Mouse (Mus musculus): ENCODE data around the gene Csf2rb. TPM values are rescaled to one million over a fixed set of nuclear protein-coding genes. Genes with fewer than 3 reads are reported as not detected.

Gene Csf2rb
- polyA plus RNA-seq, 1 experiment = 0.27 TPM

DNA sequence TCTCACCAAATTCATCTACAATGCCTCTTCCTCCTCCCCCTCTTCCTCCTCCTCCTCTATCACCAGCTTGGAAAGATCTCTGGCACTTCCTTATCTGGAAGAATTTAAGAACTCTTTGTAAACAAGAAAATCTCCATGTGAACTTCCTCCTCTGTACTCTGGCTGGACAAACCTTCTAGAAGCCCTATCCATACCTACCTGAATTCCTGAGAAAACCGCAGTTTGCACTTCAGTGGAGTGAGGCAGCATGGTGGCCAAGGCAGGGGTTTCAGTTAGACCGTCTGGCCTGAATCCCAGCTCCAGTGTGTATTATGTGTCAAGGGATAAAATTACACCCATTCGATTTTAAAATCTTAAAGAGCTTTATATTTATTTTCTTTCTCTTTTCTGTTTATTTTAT lies 47.2 kb downstream of the Csf2rb start:
- no peak overlapping the region for H3K4me3 ChIP-seq (replicated peaks)
- H3K27me3 ChIP-seq (ENCODE audit: control insufficient read depth) = peaks cover 16% of the 10 kb centered on the region
- H3K4me1 ChIP-seq (ENCODE audit: control insufficient read depth) = no peaks in the 10 kb centered on the region
- no peaks in the 10 kb centered on the region for H3K36me3 ChIP-seq (ENCODE audit: control insufficient read depth)
- no peak for TF ChIP-seq GATA1 (IDR thresholded peaks at IDR 0.05; ENCODE audit: low read length)
- TF ChIP-seq TAL1 (IDR thresholded peaks at IDR 0.05; ENCODE audit: low read length) = no peak
- no peaks in the 10 kb centered on the region for H3K9me3 ChIP-seq (ENCODE audit: control insufficient read depth, low read length)

DNA sequence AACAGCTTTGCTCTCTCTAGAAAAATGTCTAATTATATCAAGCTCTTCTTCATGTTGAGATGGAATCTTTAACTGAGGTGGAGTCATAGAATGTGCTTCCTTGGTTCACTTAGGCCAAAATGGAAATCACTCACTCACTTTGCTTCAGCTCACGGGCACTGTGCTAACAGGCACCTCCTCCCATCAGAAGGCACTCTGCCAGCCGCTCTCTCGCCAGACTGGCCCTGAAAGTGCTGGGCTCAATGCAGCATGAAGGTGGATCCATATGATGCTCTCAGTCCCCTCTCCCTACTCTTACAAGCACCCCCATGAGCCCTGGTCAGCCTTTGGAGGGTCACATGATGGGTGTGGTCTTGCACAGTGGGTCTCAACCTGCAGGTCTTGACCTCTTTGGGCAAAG lies 48.7 kb downstream of the Csf2rb start:
- Histone ChIP-seq H3K4me3 (replicated peaks) (no peak overlapping the region), H3K36me3 (ENCODE audit: control insufficient read depth) (no peaks in the 10 kb centered on the region), H3K9me3 (ENCODE audit: control insufficient read depth, low read length) (no peaks in the 10 kb centered on the region), H3K27me3 (ENCODE audit: control insufficient read depth) (peaks cover 10% of the 10 kb centered on the region), H3K4me1 (ENCODE audit: control insufficient read depth) (no peaks in the 10 kb centered on the region)
- no peak for TF ChIP-seq GATA1 (IDR thresholded peaks at IDR 0.05; ENCODE audit: low read length)
- no peak for TF ChIP-seq TAL1 (IDR thresholded peaks at IDR 0.05; ENCODE audit: low read length)

DNA sequence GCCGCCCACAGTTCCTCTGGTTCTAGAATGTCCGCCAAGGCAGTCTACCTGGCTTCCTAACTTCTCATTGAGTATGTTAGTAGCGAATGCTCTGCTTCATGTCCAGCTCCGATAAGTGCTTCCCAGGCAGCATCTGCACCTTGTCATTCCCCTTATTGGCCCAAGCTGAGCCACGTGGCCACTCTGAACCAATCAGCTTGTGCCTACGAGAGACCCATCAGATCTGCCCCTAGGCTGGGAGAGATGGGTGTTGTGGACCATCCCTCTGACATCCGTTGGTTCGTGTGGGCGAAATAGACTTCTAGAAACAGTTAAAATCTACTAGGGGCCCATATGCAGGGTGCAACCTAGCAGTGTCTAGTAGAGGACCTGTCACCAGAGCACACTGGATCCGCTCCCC lies 52.3 kb downstream of the Csf2rb start:
- Histone ChIP-seq H3K4me3 (replicated peaks) (no peak overlapping the region), H3K27me3 (ENCODE audit: control insufficient read depth) (no peaks in the 10 kb centered on the region), H3K4me1 (ENCODE audit: control insufficient read depth) (peaks cover 2% of the 10 kb centered on the region; the same call in 1 of the 2 replicates), H3K9me3 (ENCODE audit: control insufficient read depth, low read length) (no peaks in the 10 kb centered on the region), H3K36me3 (ENCODE audit: control insufficient read depth) (no peaks in the 10 kb centered on the region)
- TF ChIP-seq GATA1 (IDR thresholded peaks at IDR 0.05; ENCODE audit: low read length) (no peak), TAL1 (IDR thresholded peaks at IDR 0.05; ENCODE audit: low read length) (no peak)

DNA sequence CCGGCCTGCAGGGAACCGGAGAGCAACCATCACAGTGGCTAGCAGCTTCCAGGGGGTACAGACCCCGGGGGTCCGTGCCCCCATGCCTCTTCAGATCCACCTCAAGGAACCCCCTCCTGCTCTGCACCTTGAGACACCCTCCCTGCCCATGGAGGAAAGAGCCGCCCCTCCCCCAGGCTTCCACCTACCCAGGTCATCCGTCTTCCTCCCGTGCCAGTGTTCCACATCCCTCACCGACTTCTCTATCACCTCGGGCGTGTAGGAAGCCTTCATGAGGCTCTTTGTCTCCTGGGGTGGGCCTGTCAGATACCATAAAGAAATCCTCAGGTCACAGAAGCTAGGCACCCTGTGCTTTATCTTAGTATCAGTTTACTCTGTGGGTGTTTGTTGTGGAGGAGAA lies 53.0 kb downstream of the Csf2rb start:
- TF ChIP-seq GATA1 (IDR thresholded peaks at IDR 0.05; ENCODE audit: low read length) (no peak), TAL1 (IDR thresholded peaks at IDR 0.05; ENCODE audit: low read length) (no peak)
- Histone ChIP-seq H3K36me3 (ENCODE audit: control insufficient read depth) (no peaks in the 10 kb centered on the region), H3K4me1 (ENCODE audit: control insufficient read depth) (peaks cover 2% of the 10 kb centered on the region; the same call in 1 of the 2 replicates), H3K9me3 (ENCODE audit: control insufficient read depth, low read length) (no peaks in the 10 kb centered on the region), H3K27me3 (ENCODE audit: control insufficient read depth) (no peaks in the 10 kb centered on the region), H3K4me3 (replicated peaks) (no peak overlapping the region)

DNA sequence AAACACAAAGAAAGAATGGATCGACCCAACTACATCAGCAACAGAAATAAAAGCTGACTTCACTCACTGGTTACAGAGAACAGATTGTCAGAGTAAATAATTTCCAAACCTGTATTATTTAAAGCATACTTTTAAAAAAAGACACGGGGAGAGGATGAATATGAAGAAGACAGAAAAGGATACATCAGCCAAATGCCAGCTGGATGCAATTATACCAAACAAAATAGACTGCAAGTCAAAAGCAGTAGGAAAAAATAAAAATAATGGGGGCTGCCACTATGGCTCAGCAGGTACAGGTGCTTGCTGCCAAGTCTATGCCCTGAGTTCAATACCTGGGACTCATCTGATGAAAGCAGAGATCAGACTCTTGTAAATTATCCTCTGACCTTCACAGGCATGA lies 54.7 kb downstream of the Csf2rb start:
- Histone ChIP-seq H3K4me1 (ENCODE audit: control insufficient read depth) (peaks cover 2% of the 10 kb centered on the region; the same call in 1 of the 2 replicates), H3K9me3 (ENCODE audit: control insufficient read depth, low read length) (no peaks in the 10 kb centered on the region), H3K4me3 (replicated peaks) (no peak overlapping the region), H3K27me3 (ENCODE audit: control insufficient read depth) (no peaks in the 10 kb centered on the region), H3K36me3 (ENCODE audit: control insufficient read depth) (no peaks in the 10 kb centered on the region)
- TF ChIP-seq GATA1 (IDR thresholded peaks at IDR 0.05; ENCODE audit: low read length) (no peak), TAL1 (IDR thresholded peaks at IDR 0.05; ENCODE audit: low read length) (no peak)

DNA sequence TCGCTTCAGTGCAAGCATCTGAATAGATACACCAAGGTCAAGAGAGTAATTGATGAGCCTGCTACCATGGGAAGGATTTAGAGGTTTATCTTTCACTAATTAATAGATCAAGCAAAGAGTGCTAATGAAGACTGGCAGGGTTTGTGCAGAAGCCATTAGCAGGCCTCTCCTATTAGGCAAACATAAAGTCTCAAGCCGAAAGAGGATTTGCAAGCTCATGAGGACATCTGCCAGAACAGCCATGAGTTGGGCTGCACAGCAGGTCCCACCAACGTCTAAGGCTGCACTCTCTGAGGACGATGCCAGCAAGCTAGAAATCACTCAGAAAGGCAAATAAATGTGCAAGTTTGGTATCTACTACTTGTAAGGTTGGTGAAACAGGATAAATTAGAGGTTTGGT lies 55.2 kb downstream of the Csf2rb start:
- peaks cover 2% of the 10 kb centered on the region; the same call in 1 of the 2 replicates for H3K4me1 ChIP-seq (ENCODE audit: control insufficient read depth)
- no peaks in the 10 kb centered on the region for H3K36me3 ChIP-seq (ENCODE audit: control insufficient read depth)
- no peaks in the 10 kb centered on the region for H3K27me3 ChIP-seq (ENCODE audit: control insufficient read depth)
- no peaks in the 10 kb centered on the region for H3K9me3 ChIP-seq (ENCODE audit: control insufficient read depth, low read length)
- H3K4me3 ChIP-seq (replicated peaks) = no peak overlapping the region
- no peak for TF ChIP-seq GATA1 (IDR thresholded peaks at IDR 0.05; ENCODE audit: low read length)
- no peak for TF ChIP-seq TAL1 (IDR thresholded peaks at IDR 0.05; ENCODE audit: low read length)

DNA sequence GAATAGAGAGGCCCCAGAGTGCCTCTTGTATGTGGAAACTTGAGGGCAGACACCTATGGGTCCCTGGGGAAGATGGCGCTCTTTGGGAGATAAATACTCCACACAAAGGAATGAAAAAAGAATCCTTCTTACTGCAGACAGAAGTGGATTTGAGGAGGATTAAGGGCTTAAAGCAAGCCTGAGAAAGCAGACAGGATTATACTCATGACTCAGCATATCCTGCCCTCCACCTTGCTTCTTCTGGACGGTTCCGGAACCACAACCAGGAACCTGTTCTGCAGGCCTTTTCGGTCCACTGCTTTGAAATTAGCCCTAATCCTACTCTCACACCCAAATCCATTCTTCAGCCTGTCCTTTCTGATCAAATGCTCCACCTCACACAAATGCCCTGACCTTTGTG lies 56.6 kb downstream of the Csf2rb start:
- no peak for TF ChIP-seq TAL1 (IDR thresholded peaks at IDR 0.05; ENCODE audit: low read length)
- no peak for TF ChIP-seq GATA1 (IDR thresholded peaks at IDR 0.05; ENCODE audit: low read length)
- Histone ChIP-seq H3K4me1 (ENCODE audit: control insufficient read depth) (peaks cover 2% of the 10 kb centered on the region; the same call in 1 of the 2 replicates), H3K27me3 (ENCODE audit: control insufficient read depth) (peaks cover 4% of the 10 kb centered on the region), H3K36me3 (ENCODE audit: control insufficient read depth) (no peaks in the 10 kb centered on the region), H3K4me3 (replicated peaks) (no peak overlapping the region), H3K9me3 (ENCODE audit: control insufficient read depth, low read length) (no peaks in the 10 kb centered on the region)

- Histone ChIP-seq H3K4me3 (replicated peaks) (no peak overlapping the region), H3K36me3 (ENCODE audit: control insufficient read depth) (no peaks in the 10 kb centered on the region), H3K4me1 (ENCODE audit: control insufficient read depth) (peaks cover 2% of the 10 kb centered on the region; the same call in 1 of the 2 replicates), H3K9me3 (ENCODE audit: control insufficient read depth, low read length) (no peaks in the 10 kb centered on the region), H3K27me3 (ENCODE audit: control insufficient read depth) (peaks cover 4% of the 10 kb centered on the region)
- no peak for TF ChIP-seq TAL1 (IDR thresholded peaks at IDR 0.05; ENCODE audit: low read length)
- TF ChIP-seq GATA1 (IDR thresholded peaks at IDR 0.05; ENCODE audit: low read length) = no peak
These were observed 58.1 kb downstream of the Csf2rb start for GRCm38 (mm10) chr15:78383450-78384219.

DNA sequence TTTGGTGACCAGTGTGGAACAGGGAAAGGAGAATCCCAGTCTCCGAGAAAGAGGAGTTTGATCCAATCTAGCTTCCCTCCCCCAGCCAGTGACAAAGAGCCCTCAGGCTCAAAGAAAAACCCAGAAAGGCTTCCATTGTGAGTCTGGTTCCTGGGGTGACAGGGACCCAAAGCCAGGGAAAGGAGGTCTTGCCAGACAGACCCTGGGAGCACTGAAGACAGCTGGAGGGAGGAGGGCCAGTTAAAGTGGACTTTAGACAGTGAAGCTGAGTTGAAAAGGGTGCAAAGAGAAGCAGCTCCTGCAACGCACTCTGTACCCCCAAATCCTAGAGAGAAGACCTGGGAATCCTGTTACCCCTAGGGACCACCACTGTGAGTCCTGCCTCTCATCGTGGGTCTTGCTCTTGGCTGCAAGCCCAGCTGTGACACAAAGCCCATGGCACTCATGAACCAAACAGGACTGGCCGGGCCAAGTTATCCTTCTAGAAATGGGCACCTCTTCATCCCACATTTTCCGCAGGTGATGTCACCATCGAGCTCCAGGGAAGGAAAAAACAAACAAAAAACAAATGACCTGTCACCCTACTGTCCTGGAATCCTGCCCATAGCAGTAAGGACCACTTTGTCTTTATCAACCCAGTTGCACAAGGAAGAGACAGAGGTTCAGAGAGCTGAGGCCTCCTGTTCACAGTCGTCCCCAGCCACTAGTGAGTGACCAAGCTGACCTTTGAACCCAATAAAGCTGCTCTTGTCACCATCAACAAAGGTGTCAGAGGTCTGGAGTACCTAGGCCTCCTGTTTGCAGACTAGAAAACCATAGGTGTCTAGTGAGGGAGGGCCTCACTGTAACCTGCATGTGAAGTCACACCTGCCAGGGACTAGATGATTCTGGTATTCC lies 58.9 kb downstream of the Csf2rb start:
- Histone ChIP-seq H3K9me3 (ENCODE audit: control insufficient read depth, low read length) (no peaks in the 10 kb centered on the region), H3K4me3 (replicated peaks) (no peak overlapping the region), H3K36me3 (ENCODE audit: control insufficient read depth) (no peaks in the 10 kb centered on the region), H3K27me3 (ENCODE audit: control insufficient read depth) (peaks cover 4% of the 10 kb centered on the region), H3K4me1 (ENCODE audit: control insufficient read depth) (peaks cover 2% of the 10 kb centered on the region; the same call in 1 of the 2 replicates)
- TF ChIP-seq TAL1 (IDR thresholded peaks at IDR 0.05; ENCODE audit: low read length) = no peak
- no peak for TF ChIP-seq GATA1 (IDR thresholded peaks at IDR 0.05; ENCODE audit: low read length)
